Mouse (Mus musculus) c-Kit-positive CD71-positive TER-119-negative erythroid progenitor cells, embryonic 14.5 days (primary cell): ENCODE measurements around the gene Tnk1.
A peak's percentile ranks its signal among the peaks of the same experiment; 100 is the strongest.

ENCODE experiments used
- DNase-seq: peaks from one replicate; pipeline ENCODE4 v3.0.0-alpha.2; 2013; ENCODE audit warnings: low read depth

Tnk1 gene

GRCm38 (mm10) chr11:69837952-69838713 is 20.4 kb downstream of the Tnk1 start, which contains the start of gene Tmem256:
Tmem256 (plus strand) TSS chr11:69838514.
- peak; percentile 97 for DNase-seq

DNA sequence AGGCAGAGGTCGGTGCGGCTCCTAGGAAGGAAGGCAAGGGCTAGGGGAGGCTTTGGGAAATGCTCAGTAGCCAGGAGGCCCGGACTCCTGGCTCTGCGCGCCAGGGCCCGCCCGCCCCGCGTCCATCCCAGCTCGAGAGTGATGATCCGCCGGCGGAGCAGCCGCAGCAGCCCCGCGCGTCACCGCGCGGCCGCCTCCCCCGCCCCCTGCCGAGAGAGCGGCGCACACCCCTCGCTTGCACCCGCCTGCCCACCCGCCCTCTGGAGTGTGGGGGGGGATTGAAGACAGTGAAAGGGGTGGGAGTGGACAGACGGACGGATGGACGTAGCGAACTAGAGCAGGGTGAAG is 21.0 kb downstream of the Tnk1 start, which contains the start of gene Nlgn2:
TSS of gene Nlgn2 (minus strand) at position 181 of the 348 bp plus-strand sequence.
- DNase-seq: no peak

GRCm38 (mm10) chr11:69836703-69837576 is 21.6 kb downstream of the Tnk1 start:
- no peak for DNase-seq

DNA sequence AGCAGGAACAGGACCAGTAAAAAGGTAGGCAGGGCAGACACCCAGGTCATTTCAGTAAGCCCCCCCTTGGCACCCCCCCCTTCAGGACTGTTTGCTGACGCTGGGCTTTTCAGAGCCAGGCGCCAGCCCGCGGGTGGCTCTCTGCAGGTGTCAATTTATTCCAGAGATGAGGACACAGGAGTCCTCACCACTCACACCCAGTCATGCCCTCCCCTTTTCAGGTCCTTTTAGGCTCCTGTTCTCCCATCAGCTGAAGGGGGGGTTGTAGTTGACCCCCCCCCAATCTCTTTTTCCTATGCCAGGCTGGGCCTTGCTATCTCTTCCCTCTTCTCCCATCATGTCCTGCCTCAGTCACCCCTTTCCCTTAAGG is 22.6 kb downstream of the Tnk1 start:
- no peak for DNase-seq

- no peak for DNase-seq
Observed at GRCm38 (mm10) chr11:69835326-69835965, 23.1 kb downstream of the Tnk1 start.

GRCm38 (mm10) chr11:69834001-69834549 is 24.5 kb downstream of the Tnk1 start:
- no peak for DNase-seq

DNA sequence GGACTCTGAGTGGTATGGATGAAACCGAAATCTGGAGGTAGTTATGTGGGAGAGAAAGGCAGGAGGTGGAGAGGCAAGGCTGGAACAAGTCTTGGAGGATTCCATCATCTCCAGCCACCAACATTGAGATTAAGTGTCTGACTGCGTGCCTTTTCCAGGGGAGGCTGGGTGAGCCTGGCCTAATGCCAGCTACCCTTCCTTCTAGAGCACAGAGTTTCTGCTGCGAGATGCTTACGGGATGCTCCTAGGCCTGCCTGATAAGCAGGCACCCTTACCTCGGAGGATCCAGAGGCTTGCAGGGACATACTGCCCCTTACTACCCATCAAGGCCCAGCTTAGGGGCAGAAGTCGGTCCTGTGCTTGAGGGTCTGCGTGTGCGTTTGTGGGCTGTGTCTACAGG is 25.0 kb downstream of the Tnk1 start:
- no peak for DNase-seq

DNA sequence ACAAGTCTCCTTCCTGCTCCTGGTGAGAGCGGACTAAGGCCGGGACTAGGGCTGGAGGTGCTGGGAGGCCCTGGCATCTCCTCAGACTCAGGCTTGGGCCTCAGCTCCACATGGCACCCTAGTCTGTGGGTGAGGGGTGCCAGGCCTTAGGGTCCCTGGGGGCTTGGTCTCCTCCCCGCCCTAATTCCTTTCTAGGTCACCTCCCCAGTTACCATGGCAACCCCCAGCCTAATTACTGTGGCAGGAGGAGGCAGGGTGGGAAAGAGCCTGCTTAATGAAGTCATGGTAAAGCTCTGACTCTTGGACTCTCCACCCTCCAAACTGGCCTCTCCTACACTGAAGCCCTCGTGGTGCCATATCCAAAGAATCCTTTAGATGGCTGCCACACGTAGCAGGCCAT is 29.7 kb downstream of the Tnk1 start:
- DNase-seq: no peak

- DNase-seq: no peak
Observed at GRCm38 (mm10) chr11:69823456-69823855, 35.1 kb downstream of the Tnk1 start.

- no peak for DNase-seq
Observed at GRCm38 (mm10) chr11:69822080-69822479, 36.5 kb downstream of the Tnk1 start, which contains the start of gene Spem1. Spem1 (minus strand) TSS chr11:69822180.

GRCm38 (mm10) chr11:69818871-69819270 is 39.7 kb downstream of the Tnk1 start:
- no peak for DNase-seq

- no peak for DNase-seq
Observed at GRCm38 (mm10) chr11:69818365-69818764, 40.2 kb downstream of the Tnk1 start, which contains the start of gene Spem2. Spem2 (minus strand) TSS chr11:69818465.

DNA sequence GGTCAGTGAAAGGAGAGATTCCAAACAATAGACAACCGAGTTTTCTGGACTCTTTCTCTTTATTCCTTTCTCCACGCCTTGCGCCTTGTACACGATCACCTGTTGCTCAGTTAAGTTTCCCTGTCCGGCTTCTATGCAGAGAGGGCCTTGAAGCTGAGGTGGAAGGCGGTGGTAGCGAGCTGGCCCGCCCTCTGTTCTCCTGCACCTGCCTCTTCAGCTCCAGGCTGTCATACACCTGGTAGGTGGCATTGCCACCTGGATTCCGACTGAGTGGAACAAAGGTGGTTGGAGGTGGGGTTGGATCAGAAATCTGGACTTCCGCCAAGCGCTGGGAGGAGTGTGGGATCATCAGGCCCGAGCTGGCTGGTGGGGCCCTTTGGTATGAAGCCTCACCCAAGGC is 42.0 kb downstream of the Tnk1 start:
- DNase-seq: no peak

- DNase-seq: no peak
Observed at GRCm38 (mm10) chr11:69815155-69815554, 43.4 kb downstream of the Tnk1 start, which contains the start of gene Gm39566. Gm39566 (minus strand) TSS chr11:69815298.

GRCm38 (mm10) chr11:69810280-69810679 is 48.2 kb downstream of the Tnk1 start:
- DNase-seq: no peak

- no peak for DNase-seq
Observed at GRCm38 (mm10) chr11:69807641-69808040, 50.9 kb downstream of the Tnk1 start.

- DNase-seq: no peak
Observed at GRCm38 (mm10) chr11:69806378-69806777, 52.2 kb downstream of the Tnk1 start.

GRCm38 (mm10) chr11:69804972-69805909 is 53.3 kb downstream of the Tnk1 start, which contains the start of gene Tmem102:
Tmem102 (minus strand) TSS chr11:69805624.
- DNase-seq: no peak

DNA sequence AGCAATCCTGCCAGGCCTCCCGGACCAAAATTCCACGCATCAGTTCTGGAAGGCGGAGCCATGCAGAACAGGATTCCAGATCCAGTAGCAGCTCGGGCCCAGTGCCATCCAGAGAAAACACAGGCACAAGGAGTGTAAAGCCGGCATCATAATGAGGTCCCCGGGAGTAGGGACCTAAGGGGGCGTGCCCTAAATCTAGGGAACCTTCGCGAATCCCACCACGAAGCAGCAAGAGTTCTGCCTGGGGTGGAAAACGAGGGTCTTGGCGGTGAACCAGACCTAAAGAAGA is 53.9 kb downstream of the Tnk1 start:
- DNase-seq: no peak

DNA sequence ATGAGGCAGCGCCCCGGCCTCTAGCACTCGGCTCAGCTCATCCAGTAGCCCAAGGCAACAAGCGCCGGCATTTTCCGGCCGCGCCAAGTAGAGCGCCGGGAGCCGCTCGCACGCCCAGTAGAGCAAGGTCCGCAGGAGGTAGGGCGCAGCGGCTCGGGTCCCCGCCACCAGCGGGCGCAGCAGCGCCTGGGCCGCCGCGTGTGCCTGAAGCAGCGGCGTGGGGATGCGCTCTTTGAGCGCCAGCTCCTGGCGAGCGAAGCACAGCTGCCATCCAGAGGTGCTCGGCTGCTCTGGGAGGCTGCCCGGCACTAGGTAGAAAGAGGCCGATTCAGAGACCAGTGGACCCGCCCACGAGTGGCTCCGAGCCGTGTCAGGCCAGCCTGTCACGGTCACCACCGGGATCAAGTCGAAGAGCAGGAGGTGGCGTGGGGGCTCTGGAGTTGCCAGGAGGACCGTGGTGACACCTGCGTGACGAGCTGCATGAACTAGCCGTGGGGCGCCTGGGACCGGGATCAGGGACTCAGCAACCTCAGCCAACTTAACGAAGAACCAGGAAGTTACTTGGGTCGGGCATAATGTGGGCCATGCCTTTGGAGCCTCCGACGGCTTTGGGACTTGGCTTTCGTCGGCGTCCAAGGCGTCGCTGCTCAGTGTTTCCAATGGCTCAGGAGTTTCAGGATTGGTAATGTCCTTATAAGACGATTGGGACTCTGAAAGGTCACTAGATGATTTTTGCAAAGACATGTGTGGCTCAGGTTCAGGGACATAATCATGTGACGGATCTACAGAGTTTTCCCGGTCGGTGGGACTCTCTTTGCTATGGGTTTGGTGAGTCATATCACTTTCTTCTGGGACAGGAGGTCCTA is 54.5 kb downstream of the Tnk1 start:
- DNase-seq: peak; percentile 42
